Mouse (Mus musculus) adrenal gland, adult 18-20 months (tissue): ENCODE data around the gene Bcas1. TPM values are rescaled to one million over a fixed set of nuclear protein-coding genes. Genes with fewer than 3 reads are reported as not detected.
A peak's percentile ranks its signal among the peaks of the same experiment; 100 is the strongest.
"Not testable (repeated sequence)": the region's sequence is repeated elsewhere in the genome, so short reads cannot be mapped to it uniquely, and the experiment has no call there.

Source experiments
- DNase-seq, 2 experiments: peaks; one replicate each; pipeline ENCODE4 v3.0.0; 2021 to 2022; ENCODE audit warnings: low spot score in 2 of 2
- long read RNA-seq, 2 experiments: library from polyadenylated mRNA; stranded (forward); transcript quantifications; one replicate each; pipeline ENCODE4 v2.0.0; 2021
- total RNA-seq, 2 experiments: library from RNA; stranded (reverse); gene quantifications; 1 replicate in 1 of 2; 2 replicates in 1 of 2; pipeline ENCODE4 v1.2.3; 2021

Bcas1 gene
- under 1 TPM; 0.36 to 0.38 TPM for total RNA-seq
- long read RNA-seq, experiment 1 = 0 reads
- long read RNA-seq, experiment 2 = 0 reads

GRCm38 (mm10) chr2:170427704-170428103 lies at the start of gene Bcas1:
Bcas1 (minus strand) TSS chr2:170427845.
- DNase-seq = no peak

DNA sequence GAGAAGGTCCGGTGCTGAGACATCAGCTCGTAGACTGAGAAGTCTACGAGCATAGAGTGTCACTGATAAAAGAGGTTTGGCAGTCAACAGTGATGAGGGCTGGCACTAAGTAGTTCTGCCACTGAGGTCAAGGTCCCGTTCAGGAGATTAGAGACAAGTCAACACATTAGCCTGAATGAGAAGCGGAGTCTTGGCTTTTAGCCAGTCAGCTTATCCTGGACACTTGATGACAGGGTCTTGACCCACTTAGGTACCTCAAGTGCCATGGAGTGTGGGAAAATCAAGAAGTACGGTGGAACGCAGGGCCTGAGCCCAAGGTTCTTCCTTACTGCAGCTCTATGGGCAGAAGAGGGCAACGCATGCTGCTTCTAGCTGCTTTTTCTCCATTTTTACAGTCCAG lies 49.0 kb upstream of the Bcas1 start:
- DNase-seq = no peak

DNA sequence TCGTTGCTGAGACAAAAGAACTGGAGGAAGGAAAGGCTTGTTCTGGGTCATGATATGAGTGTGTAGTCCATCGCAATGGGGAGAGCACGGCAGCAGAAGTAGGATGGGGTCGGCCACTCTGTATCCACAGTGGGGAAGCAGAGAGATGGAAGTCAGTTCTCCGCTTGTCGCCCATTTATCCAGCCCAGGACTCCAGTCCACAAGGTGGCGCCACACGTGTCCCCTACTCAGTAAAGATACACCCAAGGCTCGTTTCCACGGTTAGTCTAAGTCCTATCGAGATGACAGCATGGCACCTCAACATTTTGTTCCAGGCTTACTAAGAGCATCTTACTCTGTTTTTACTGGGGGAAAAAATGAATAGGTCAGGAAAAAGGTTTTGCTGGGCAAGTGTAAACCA lies 48.6 kb upstream of the Bcas1 start:
- peak in 1 of 2 experiments; percentile 10 for DNase-seq

- no peak for DNase-seq
These were observed 47.5 kb upstream of the Bcas1 start for GRCm38 (mm10) chr2:170475164-170475563.

- DNase-seq = no peak
These were observed 46.5 kb upstream of the Bcas1 start for GRCm38 (mm10) chr2:170474125-170474524.

DNA sequence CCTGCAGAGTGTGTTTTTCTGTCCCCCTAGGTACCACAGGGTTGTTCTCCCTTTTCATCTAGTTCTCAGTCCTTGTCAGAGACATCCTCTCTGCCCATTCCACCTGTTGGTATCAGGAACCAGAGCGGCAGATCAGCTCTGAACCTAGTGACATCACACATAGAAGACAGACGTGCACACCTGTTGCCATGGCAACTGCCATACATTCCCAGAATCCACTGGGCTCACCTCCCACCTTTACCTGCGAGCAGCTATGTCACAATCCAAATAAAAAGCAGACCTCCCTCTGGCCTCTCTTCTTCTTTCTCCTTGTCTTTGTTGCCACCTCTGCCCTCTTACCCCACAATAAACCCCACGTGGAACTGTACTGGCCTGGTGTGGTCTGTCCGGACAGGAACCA lies 42.9 kb upstream of the Bcas1 start:
- DNase-seq = no peak

DNA sequence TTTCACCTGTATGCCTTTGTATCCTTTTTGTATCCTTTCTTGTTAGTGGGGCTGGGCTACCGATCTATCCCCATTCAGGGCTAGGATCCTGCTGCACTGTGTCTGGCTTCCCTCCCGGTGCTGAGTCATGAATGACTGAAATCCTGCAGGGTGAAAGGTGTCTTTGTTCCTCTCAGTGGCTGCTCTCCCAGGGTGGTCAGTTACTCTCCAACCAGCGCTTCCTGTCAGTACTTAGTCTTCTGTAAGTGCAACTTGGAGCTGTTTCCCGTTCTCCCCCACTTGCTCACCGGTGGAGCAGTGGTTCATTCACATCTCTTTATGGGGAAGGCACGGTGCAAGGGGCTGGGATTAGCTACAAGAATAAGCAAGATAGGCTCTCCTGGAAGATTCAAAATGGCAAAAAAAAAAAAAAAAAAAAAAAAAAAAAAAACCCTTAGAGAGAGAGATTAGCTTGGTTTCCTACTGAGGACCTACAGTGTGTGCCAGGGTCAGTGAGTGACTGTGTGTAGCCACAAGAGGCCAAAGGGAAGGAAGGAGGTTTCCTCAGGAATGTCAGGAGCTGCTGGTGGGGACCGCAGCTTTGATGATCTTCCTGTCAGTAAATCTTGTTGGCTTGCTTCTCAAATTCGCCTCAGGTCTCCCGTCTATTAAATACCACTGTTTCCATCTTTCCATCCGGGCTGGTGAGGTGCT lies 42.1 kb upstream of the Bcas1 start:
- peak; percentile 55 to 66 for DNase-seq

DNA sequence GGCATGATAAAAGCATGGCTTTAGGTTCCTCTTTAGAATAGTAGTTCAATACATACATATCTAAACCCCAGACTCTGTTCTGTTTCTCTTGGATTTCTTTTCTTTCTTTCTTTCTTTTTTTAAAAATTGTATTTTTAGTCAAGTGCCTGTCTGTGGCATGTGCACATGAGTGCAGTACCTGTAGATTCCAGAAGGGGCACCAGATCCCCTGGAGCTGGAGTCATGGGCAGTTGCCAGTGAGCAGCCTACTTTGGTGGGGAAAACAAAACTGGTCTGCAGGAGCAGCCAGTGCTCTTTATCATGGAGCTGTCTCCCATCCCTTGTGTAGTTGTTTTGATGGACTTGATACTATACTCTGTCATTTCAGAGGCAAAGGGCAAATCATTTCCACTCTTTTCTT lies 40.4 kb upstream of the Bcas1 start:
- DNase-seq = no peak

- no peak for DNase-seq
These were observed 37.2 kb upstream of the Bcas1 start for GRCm38 (mm10) chr2:170464817-170465216.

- no peak for DNase-seq
These were observed 34.0 kb upstream of the Bcas1 start for GRCm38 (mm10) chr2:170461652-170462051.

- no peak for DNase-seq
These were observed 32.2 kb upstream of the Bcas1 start for GRCm38 (mm10) chr2:170459805-170460204.

- no peak for DNase-seq
These were observed 31.5 kb upstream of the Bcas1 start for GRCm38 (mm10) chr2:170459183-170459582.

GRCm38 (mm10) chr2:170453809-170454208 lies 26.2 kb upstream of the Bcas1 start:
- not testable (repeated sequence) for DNase-seq

DNA sequence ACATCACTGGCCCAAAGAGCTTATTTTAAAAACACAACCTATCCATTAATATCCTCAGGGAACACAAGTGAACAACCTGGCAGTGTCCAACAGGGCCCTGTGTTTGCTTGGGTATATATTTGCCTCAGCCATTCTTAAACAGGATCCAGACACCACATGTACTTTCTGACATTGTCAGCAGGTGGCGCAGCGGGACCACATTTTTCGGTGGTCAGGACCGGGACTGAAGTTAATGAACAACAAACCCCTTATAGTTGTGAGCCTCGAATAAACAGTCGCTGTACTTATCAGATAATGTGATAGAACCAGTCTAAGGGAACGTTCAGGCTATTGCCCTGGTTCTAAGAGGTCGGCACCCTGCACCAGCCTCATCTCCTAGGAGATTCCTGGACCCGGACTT lies 23.3 kb upstream of the Bcas1 start:
- DNase-seq = peak; percentile 61 to 73

DNA sequence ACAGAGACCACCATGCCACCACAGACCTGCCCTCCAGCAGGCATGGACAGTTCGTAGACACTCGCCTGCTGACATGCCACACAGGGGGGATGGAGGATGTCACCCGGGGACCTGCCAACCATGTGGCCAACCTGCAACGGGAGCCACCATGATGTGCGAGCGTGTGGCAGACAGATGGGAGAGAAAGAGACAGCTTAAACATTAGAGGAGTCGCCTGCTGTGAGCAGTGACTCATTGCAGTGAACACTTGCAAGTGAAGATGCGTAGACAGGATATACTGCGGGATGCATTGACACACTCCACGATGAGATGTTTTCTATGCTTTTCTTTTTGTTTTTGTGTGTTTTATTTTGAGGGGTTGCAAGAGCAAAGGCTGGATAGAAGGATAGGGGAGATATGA lies 20.0 kb upstream of the Bcas1 start:
- DNase-seq = no peak

- no peak for DNase-seq
These were observed 19.3 kb upstream of the Bcas1 start for GRCm38 (mm10) chr2:170446843-170447383.

- no peak for DNase-seq
These were observed 18.2 kb upstream of the Bcas1 start for GRCm38 (mm10) chr2:170445861-170446260.

DNA sequence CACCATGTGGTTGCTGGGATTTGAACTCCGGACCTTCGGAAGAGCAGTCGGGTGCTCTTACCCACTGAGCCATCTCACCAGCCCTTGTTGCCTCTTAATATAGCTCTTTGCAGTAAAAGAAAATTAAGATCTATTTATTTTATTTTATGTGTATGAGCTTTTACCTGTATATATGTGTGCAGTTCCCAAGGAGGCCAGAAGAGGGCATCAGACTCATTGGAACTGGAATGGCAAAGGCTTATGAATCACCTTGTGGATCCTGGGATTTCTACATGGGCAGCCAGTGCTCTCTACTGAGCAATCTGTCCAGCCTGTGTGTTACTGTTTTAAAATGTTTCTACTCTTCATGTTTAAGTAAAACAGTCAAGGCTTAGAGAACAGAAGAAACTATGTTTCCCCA lies 14.9 kb upstream of the Bcas1 start:
- DNase-seq = peak; percentile 19 to 33

DNA sequence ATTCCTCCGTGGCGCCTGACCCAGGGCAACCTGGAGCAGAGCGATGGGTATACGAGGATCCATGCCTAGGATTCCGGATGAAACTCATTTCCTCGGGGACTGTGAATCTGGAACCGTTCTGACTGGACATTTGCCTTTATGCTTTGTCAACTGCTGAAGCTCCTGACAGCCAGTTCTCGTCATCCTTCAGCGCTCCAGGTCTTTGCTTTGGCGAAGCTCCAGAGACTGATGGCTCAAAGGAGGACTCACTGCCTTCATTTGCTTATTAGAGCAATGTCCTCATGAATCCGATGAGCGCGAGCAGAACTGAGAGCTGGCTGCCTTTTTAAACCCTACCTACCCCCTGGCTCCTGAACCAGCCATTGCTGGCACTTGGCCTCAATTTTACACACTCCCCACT lies 11.1 kb upstream of the Bcas1 start:
- DNase-seq = no peak

GRCm38 (mm10) chr2:170436204-170436603 lies 8.6 kb upstream of the Bcas1 start:
- no peak for DNase-seq

DNA sequence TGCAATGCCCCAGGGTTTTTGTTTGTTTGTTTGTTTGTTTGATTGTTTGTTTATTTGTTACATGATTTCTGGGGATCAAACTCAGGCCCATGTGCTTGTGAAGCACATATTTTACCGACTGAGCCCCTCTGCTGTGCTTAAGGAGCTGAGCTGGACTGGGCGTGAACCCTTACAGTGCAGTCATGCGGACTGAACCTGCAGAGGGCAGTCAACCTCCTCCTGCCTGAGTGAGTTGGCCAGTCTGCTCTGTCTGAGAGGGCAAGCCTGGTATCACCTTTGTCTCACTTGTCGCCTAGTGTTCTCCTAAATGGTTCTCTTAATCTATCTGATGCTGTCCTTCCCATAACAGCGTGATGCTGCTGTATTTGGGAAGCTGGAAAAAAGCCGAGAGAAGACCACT lies 4.5 kb upstream of the Bcas1 start:
- no peak for DNase-seq

DNA sequence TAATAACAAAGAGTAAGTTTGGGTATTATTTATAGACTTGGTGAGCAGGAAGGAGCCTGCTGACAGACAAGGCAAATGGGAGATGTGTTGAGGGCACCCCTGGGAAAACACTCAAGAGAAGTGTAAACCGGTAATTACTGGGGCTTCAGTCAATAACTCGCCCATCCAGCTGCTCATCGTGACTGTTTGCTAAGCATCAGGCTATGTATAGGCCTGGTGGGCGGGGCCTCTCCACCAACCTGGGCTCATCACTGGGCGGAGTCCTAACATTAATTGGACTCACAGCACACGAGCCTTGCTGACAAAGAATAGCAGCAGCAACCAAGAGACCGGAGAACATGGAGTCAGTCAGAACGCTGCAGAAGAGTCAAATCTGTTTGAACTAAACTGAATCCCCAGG lies 1.3 kb upstream of the Bcas1 start:
- DNase-seq = no peak

GRCm38 (mm10) chr2:170424131-170424530 lies 3.5 kb downstream of the Bcas1 start:
- no peak for DNase-seq
